Mouse (Mus musculus) E14TG2a.4 (cell line): ENCODE results near the gene Gsta2.

Experiments used
- CTCF ChIP-seq: conservative IDR thresholded peaks from 2 replicates; pipeline ENCODE4 v1.5.1; 2014; ENCODE audit warnings: low read length
- NANOG ChIP-seq: IDR thresholded peaks from 2 replicates; pipeline ENCODE4 v1.6.1; 2014; ENCODE audit warnings: borderline replicate concordance, low read length, mixed read lengths

DNA sequence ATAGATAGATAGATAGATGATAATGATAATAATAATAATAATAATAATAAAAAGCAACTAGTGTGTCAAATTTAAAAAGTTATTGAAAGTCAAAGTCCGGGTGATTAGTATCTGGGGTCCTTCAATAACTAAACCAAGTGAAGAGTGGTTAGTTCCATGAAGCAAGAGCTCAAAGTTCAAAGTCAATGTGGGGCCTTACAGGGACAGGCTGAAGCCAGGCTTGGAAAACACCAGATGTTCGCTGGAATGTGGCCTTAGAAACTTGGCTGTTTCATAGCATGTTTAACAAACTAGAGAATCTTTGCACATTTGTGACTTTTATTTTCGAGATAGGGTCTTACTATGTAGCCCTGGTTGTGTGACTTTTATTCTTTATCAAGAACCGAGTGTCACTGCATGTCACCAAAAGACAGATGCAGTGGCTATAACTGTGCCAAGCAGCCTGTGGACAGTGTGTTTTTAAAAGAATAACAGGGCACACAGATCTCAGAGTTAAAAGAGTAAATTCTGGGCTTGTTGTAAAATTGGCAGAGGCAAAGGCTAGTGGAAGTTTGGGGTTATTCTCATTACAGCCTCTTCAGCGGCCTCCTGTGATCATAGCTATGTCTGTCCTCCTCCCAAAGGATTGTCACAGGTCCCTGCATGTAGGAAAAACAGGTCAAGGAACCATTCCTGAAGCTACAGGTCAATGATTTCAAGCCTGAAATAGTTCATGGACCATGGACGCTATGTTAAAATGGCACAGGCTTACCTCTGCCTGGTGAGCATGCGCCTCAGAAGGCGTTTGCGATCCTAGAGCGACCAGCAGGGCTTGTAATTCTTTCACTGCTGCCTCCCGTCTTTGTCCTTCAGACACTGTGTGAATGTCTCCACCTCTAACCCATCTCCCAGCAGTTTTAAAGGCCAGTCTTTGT lies 666 bp downstream of the Gsta2 start:
- no peak for TF ChIP-seq CTCF
- TF ChIP-seq NANOG, result no peak
